Mouse (Mus musculus): ENCODE measurements around the gene Il16.

DNA sequence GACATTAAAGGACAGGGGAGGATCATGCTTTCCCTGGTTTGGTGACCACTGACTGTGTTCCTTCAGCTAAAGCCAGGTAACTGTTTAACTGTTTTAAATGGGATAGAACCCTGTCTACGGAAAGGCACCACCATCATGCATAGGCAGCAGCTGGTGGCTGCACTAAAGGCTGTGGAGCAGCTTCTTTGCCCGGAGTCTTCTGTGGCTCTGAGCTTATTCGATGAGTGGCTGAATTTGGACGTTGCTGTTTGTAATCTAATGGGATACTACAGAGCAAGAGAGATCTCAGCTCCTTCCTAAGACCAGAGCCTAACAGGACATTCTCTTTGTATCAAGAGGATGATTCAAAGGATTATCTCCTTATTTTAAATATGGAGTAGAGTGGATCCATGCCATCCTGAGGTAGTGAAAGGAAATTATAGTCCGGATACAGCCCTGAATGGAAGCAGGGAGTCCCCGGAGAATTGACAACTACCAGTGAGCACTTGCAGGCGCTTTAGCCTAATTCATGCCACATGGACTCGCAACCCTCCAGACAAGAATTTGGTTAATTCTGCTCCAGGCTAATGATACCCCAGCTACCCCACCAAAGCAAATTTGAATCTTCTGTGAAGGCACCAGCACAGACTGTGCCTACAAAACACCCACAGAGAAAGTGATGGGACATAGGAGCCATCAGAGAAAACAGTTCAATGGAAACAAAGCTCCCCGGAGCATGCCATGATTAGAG lies 42.3 kb downstream of the Il16 start:
- TF ChIP-seq POLR2A (IDR thresholded peaks at IDR 0.05; ENCODE audit: low read depth, low read length) (no peak), CTCF (IDR thresholded peaks at IDR 0.05; ENCODE audit: borderline replicate concordance, insufficient read depth, low read length) (no peak)

Data from embryonic fibroblast, embryonic 13.5 days (primary cell).